Mouse (Mus musculus): ENCODE data around the gene Ube3b. TPM values are rescaled to one million over a fixed set of nuclear protein-coding genes. Genes with fewer than 3 reads are reported as not detected.

Ube3b gene
- polyA plus RNA-seq, 1 experiment from 2014 or later: 59.5 TPM

GRCm38 (mm10) chr5:114379763-114380162, 644 bp upstream of the Ube3b start:
- Histone ChIP-seq H3K9me3 (replicated peaks) (no peaks in the 10 kb centered on the region), H3K4me1 (peaks cover 38% of the 10 kb centered on the region), H3K27me3 (ENCODE audit: low read depth, poor library complexity, severe bottlenecking) (no peaks in the 10 kb centered on the region), H3K4me3 (peak overlapping the region; percentile 98), H3K27ac (peak overlapping the region; percentile 97), H3K36me3 (peaks cover 46% of the 10 kb centered on the region)
- WGBS: 3% methylated on average over 20 of the region's 20 CpGs
- no peak for DNase-seq (ENCODE audit: low spot score)

- no peaks in the 10 kb centered on the region for H3K9me3 ChIP-seq (replicated peaks)
- H3K4me1 ChIP-seq: peaks cover 38% of the 10 kb centered on the region
- no peak for DNase-seq (ENCODE audit: low spot score)
- peak overlapping the region; percentile 97 for H3K27ac ChIP-seq
- H3K4me3 ChIP-seq: peak overlapping the region; percentile 98
- WGBS: under 1% methylated on average over 18 of the region's 18 CpGs
- H3K27me3 ChIP-seq (ENCODE audit: low read depth, poor library complexity, severe bottlenecking): no peaks in the 10 kb centered on the region
- H3K36me3 ChIP-seq: peaks cover 46% of the 10 kb centered on the region
Observed at GRCm38 (mm10) chr5:114381013-114381351, 575 bp downstream of the Ube3b start.

DNA sequence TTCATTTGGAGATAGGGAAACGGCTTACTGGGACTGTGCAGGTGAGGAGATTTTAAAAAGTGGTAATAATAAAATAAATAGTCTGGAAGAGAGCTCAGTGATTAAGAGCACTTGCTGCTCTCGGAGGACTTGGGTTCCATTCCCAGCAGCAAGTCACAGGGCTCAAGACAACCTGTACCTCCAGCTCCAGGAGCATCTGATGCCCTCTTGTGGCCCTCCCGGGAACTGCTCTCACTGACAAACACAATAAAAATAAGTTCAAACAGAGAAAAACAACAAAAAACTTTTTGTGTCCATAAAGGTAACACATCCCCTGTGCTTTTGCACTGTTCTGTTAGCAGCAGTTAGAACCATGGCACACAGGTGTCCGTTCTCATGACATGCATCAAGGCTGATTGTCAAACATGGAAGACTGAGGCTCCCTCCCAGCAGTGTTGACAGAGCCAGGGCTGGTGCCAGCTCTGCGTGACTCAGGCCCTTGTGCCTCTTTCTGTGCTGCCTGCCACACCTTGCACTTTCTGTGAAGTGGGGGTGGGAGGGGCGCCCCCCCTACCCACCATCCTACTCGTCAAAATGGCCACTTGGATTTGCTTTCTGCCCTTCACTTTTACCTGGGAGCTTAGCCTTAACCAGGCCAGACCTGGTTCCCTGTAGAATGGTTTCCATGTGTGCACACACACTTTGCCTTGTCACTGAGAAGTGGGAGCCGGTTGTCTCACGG, 2.9 kb downstream of the Ube3b start:
- peak; percentile 70 for DNase-seq (ENCODE audit: low spot score)
- peaks cover 58% of the 10 kb centered on the region for H3K36me3 ChIP-seq
- WGBS: 82% methylated on average over 9 of the region's 9 CpGs

GRCm38 (mm10) chr5:114384448-114384847, 4.0 kb downstream of the Ube3b start:
- peaks cover 17% of the 10 kb centered on the region for H3K4me1 ChIP-seq
- H3K9me3 ChIP-seq (replicated peaks): no peaks in the 10 kb centered on the region
- no peak overlapping the region for H3K4me3 ChIP-seq
- DNase-seq (ENCODE audit: low spot score): no peak
- 92% methylated on average over 8 of the region's 8 CpGs for WGBS
- no peak overlapping the region for H3K27ac ChIP-seq
- peaks cover 69% of the 10 kb centered on the region for H3K36me3 ChIP-seq
- H3K27me3 ChIP-seq (ENCODE audit: low read depth, poor library complexity, severe bottlenecking): no peaks in the 10 kb centered on the region

More for the DNA sequence above, 2.9 kb downstream of the Ube3b start:
- Histone ChIP-seq H3K4me3 (no peak overlapping the region), H3K9me3 (replicated peaks) (no peaks in the 10 kb centered on the region), H3K27me3 (ENCODE audit: low read depth, poor library complexity, severe bottlenecking) (no peaks in the 10 kb centered on the region), H3K4me1 (peaks cover 27% of the 10 kb centered on the region), H3K27ac (no peak overlapping the region)

GRCm38 (mm10) chr5:114393169-114393568, 12.8 kb downstream of the Ube3b start:
- Histone ChIP-seq H3K27ac (no peak overlapping the region), H3K9me3 (replicated peaks) (no peaks in the 10 kb centered on the region), H3K36me3 (peaks cover 99% of the 10 kb centered on the region), H3K27me3 (ENCODE audit: low read depth, poor library complexity, severe bottlenecking) (no peaks in the 10 kb centered on the region), H3K4me1 (no peaks in the 10 kb centered on the region), H3K4me3 (no peak overlapping the region)
- DNase-seq (ENCODE audit: low spot score): no peak
- WGBS: 93% methylated on average over 9 of the region's 9 CpGs

- Histone ChIP-seq H3K36me3 (peaks cover 100% of the 10 kb centered on the region), H3K27ac (no peak overlapping the region), H3K4me3 (no peak overlapping the region), H3K27me3 (ENCODE audit: low read depth, poor library complexity, severe bottlenecking) (no peaks in the 10 kb centered on the region), H3K4me1 (no peaks in the 10 kb centered on the region), H3K9me3 (replicated peaks) (no peaks in the 10 kb centered on the region)
- DNase-seq (ENCODE audit: low spot score): no peak
- WGBS: 95% methylated on average over 14 of the region's 14 CpGs
Observed at GRCm38 (mm10) chr5:114406592-114406991, 26.2 kb downstream of the Ube3b start.

DNA sequence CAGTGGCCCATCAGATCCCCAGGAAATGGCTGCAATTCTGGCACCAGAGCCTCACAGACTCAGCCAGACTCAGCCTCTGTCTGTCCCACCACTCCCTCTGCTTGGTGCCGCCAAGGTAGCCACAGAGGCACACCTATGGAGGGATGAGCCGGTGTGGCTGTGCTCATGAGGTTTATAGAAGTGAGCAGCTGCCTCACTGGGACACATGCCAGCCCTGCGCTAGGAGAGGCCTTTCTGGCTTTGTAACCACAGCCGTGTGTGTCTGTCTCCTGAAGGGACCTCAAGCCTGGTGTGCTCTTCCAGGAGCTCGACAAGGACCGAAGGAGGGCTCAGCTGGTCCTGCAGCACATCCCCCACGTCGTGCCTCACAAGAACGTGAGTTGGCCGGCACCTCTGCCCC, 26.9 kb downstream of the Ube3b start:
- Histone ChIP-seq H3K4me1 (no peaks in the 10 kb centered on the region), H3K36me3 (peaks cover 100% of the 10 kb centered on the region), H3K27me3 (ENCODE audit: low read depth, poor library complexity, severe bottlenecking) (no peaks in the 10 kb centered on the region), H3K9me3 (replicated peaks) (no peaks in the 10 kb centered on the region), H3K4me3 (no peak overlapping the region), H3K27ac (no peak overlapping the region)
- DNase-seq (ENCODE audit: low spot score): no peak
- WGBS: 91% methylated on average over 10 of the region's 10 CpGs

DNA sequence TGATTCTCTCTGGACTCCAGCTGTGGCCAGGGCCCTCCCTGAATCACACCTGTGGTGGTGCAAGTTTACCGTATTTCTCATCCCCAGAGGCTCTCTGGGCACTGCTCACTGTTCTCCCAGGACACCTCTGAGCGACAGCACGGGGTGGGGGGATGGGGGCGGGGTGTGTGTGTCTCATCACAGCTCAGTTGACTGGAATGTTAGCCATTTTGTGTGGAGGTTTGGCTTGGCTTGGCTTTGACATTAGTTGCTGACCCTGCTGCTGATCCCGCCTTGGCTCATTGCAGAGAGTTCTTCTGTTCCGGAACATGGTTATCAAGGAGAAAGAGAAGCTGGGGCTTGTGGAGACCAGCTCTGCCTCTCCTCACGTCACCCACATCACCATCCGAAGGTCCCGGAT, 27.4 kb downstream of the Ube3b start:
- Histone ChIP-seq H3K4me1 (no peaks in the 10 kb centered on the region), H3K27me3 (ENCODE audit: low read depth, poor library complexity, severe bottlenecking) (no peaks in the 10 kb centered on the region), H3K4me3 (no peak overlapping the region), H3K36me3 (peaks cover 100% of the 10 kb centered on the region), H3K9me3 (replicated peaks) (no peaks in the 10 kb centered on the region), H3K27ac (no peak overlapping the region)
- 95% methylated on average over 9 of the region's 9 CpGs for WGBS
- DNase-seq (ENCODE audit: low spot score): no peak

- H3K27me3 ChIP-seq (ENCODE audit: low read depth, poor library complexity, severe bottlenecking): no peaks in the 10 kb centered on the region
- no peak for DNase-seq (ENCODE audit: low spot score)
- 93% methylated on average over 11 of the region's 11 CpGs for WGBS
- peaks cover 100% of the 10 kb centered on the region for H3K36me3 ChIP-seq
- H3K4me3 ChIP-seq: no peak overlapping the region
- no peaks in the 10 kb centered on the region for H3K4me1 ChIP-seq
- H3K9me3 ChIP-seq (replicated peaks): no peaks in the 10 kb centered on the region
- no peak overlapping the region for H3K27ac ChIP-seq
Observed at GRCm38 (mm10) chr5:114408846-114409245, 28.4 kb downstream of the Ube3b start.

GRCm38 (mm10) chr5:114410429-114410828, 30.0 kb downstream of the Ube3b start:
- 91% methylated on average over 13 of the region's 13 CpGs for WGBS

GRCm38 (mm10) chr5:114412361-114412998, 32.1 kb downstream of the Ube3b start:
- Histone ChIP-seq H3K9me3 (replicated peaks) (no peaks in the 10 kb centered on the region), H3K4me1 (no peaks in the 10 kb centered on the region), H3K27me3 (ENCODE audit: low read depth, poor library complexity, severe bottlenecking) (no peaks in the 10 kb centered on the region), H3K36me3 (peaks cover 100% of the 10 kb centered on the region), H3K27ac (no peak overlapping the region), H3K4me3 (no peak overlapping the region)
- WGBS: 70% methylated on average over 23 of the region's 23 CpGs
- DNase-seq (ENCODE audit: low spot score): no peak

More at GRCm38 (mm10) chr5:114410429-114410828, 30.0 kb downstream of the Ube3b start:
- H3K27ac ChIP-seq: no peak overlapping the region
- no peaks in the 10 kb centered on the region for H3K4me1 ChIP-seq
- H3K4me3 ChIP-seq: no peak overlapping the region
- no peaks in the 10 kb centered on the region for H3K9me3 ChIP-seq (replicated peaks)
- H3K36me3 ChIP-seq: peaks cover 100% of the 10 kb centered on the region
- no peak for DNase-seq (ENCODE audit: low spot score)
- H3K27me3 ChIP-seq (ENCODE audit: low read depth, poor library complexity, severe bottlenecking): no peaks in the 10 kb centered on the region

GRCm38 (mm10) chr5:114413067-114413735, 32.8 kb downstream of the Ube3b start:
- WGBS: 73% methylated on average over 16 of the region's 16 CpGs
- Histone ChIP-seq H3K27me3 (ENCODE audit: low read depth, poor library complexity, severe bottlenecking) (no peaks in the 10 kb centered on the region), H3K4me3 (no peak overlapping the region), H3K9me3 (replicated peaks) (no peaks in the 10 kb centered on the region), H3K36me3 (peaks cover 100% of the 10 kb centered on the region), H3K4me1 (no peaks in the 10 kb centered on the region), H3K27ac (no peak overlapping the region)
- no peak for DNase-seq (ENCODE audit: low spot score)

DNA sequence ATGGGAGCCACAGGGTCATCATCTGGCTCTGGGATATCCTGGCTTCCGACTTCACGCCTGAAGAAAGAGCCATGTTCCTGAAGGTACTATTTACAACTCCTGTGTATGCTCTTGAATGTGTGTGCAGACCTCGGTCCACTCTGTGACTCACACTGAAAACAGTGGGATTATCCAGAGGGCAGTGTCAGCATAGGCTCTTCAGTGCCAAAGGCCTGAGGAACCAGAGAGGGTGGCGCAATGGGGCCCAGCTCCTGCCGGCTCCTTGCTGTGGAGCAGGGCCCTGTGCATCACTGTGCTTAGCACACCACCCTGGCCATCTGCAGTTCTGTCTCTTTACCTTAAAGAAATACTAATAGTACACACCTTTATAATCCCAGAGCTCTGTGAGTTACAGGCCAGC, 35.2 kb downstream of the Ube3b start:
- Histone ChIP-seq H3K4me1 (no peaks in the 10 kb centered on the region), H3K27me3 (ENCODE audit: low read depth, poor library complexity, severe bottlenecking) (no peaks in the 10 kb centered on the region), H3K36me3 (peaks cover 100% of the 10 kb centered on the region), H3K9me3 (replicated peaks) (no peaks in the 10 kb centered on the region), H3K27ac (no peak overlapping the region), H3K4me3 (no peak overlapping the region)
- DNase-seq (ENCODE audit: low spot score): no peak
- WGBS: 93% methylated on average over 5 of the region's 5 CpGs

All from limb, embryonic 10.5 days (tissue).